Mouse (Mus musculus) adrenal gland, adult 2 months (tissue): Measurements from ENCODE around the gene Aebp1. TPM values are rescaled to one million over a fixed set of nuclear protein-coding genes. Genes with fewer than 3 reads are reported as not detected.
A peak's percentile ranks its signal among the peaks of the same experiment; 100 is the strongest.
"Not testable (repeated sequence)": the region's sequence is repeated elsewhere in the genome, so short reads cannot be mapped to it uniquely, and the experiment has no call there.

Experiments used
- DNase-seq: peaks from one replicate; pipeline ENCODE4 v3.0.0; 2021
- polyA plus RNA-seq: library from polyadenylated mRNA; depleted of rRNA; stranded (reverse); fragments of >200 nt; gene quantifications from 2 replicates; pipeline ENCODE4 v1.2.3, GENCODE M21; 2012
- total RNA-seq, 2 experiments: library from RNA; stranded (reverse); gene quantifications; 2 replicates each; pipeline ENCODE4 v1.2.3; 2021

The Aebp1 gene
- total and polyA plus RNA-seq, 3 experiments: 390 to 692 (median 452) TPM

DNA sequence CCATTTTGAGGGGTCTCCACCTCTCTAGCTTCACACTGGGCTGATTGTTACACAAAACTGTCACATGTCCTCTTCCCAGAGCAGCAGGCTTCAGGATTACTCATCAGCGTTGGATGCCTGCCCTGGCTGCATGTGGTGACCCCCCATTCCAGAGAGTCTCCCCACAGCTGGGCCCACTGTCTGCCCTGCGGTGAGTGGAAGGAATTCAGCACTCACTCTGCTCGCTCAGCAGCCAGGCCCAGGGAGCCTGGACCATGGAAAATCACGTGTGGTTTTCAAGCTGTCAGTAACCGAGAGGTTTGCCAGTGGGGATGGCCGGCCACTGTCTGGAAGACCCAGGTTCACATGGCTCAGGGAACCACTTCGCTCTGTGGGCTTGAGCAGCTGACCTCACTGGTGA, 5.8 kb upstream of the Aebp1 start:
- DNase-seq: peak; percentile 68

DNA sequence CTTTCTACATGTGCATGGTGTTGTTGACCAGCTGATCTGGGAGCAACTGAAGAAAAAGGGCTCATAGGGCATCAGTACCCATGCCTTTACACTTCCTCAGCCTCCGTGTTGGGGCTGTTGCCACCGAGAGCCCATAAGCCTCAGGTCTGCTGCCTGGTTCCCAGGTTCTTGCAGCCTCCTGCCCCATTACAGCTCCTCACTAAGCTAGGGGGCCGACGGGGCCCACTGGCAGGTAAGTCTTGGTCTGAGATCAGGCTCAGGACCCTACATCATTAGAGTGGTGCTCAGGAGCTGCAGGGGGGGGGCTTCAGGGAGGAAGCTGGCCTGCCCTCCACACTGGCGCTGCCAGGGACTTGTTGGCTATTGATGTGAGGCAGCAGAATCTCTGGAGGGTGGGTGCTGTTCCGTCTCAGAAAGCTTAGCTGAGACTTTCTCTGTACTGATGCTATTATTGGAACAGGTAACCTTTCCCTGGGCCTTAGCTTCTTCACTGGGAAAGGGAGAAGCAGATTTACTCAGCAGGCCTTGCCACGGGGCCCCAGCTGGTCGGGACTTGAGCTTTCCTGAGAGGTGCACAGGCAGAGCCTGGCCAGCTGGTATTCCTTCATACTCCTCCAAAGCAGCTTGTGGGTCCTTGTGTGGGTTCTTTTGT, 5.1 kb upstream of the Aebp1 start:
- no peak for DNase-seq

DNA sequence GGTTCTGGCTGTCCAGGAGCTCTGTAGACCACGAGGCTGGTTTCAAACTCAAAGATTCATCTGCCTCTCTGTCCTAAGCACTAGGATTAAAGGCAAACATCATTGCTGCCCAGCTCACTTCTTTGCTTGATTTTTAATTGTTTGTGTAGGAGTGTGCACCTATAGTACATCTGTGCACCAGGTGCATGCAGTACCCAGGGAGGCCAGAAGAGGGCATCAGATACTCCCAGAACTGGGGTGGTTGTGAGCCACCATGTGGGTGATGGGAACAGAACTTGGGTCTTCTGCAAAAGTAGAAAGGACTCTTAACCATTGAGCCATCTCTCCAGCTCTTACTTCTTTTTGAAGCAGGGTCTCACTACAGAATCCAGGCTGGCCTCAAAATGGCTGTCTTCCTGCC, 3.0 kb upstream of the Aebp1 start:
- DNase-seq: no peak

DNA sequence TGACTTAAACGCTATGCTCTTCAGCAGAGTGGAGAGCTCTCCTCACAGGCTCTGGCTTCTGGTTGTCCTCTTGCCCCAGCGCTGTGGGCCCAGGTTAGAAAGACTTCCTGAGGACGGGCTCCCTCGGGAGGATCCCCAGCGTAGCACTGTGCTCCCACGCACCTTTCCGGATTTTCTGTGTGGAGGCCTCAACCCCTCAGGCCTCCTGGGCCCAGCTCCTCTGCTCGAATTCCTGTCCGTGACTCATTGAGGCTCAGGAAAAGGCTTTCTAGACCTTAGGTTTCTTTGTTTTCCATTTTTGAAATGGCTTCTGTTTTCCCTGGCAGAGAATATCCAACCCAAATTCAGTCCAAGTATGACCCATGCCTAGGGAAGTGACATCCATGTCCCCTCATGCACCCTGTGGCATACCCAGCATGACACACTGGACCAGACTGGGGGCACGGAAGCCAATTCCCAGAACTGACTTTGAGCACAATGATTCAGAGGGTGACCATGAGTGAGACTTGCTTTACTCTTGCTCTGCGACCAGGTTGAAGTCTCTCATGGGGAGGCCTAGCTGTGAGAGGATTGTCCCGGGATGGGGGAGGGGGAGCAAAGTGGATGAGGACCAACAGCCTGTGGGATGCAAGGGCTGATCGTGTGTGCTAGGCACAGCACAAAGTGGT, 1.7 kb upstream of the Aebp1 start:
- DNase-seq: peak; percentile 52

DNA sequence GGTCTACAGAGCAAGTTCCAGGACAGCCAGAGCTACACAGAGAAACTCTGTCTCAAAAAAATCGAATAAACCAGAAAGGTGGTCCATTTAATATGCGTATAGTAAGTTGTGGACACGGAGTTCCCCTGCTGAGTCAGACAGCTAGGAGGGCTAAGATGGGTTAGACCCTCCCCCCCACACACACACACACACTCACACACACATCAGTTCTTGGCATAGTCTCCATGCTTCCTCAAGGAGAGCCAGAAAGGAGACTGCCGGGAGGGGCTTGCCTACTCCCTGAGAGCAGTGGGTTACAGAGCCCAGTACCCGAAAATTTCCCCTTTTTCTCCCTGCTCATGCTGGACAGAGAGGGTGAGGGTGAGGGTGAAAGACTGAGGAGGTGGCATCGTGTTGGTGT, 1.1 kb upstream of the Aebp1 start:
- no peak for DNase-seq

DNA sequence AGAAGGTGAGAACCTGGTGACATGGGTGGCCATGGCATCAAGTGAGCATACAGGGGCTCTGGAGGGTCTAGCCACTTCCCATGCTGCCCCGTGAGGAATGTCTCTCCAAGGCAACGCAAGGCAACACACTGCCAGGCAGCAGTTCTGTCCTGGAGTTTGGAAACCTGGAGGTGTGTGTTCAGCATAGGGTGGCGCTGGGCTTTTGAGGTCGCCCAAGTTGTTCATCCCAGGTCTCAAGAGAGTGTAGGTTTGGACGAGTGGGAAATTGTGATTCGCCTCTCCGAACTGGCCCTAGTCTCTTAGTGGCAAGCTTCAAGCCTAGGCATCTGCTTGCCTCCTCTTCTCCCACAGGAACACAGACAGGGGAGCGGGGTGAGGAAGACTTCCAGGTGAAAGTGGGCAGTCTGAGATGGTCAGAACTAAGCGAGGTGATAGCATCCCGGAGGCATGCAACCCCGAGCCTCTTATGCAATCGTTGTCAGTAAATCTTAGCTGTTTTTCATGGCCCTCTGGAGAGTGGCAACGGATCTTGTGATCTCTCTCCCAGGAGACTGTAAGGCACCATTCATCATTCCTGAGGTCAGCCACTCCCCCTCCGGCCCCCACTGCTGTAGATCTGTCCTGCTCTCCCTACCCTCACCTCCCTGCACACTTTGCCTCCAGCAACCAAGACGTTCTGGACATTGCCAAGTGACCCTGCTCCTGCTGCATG, 803 bp downstream of the Aebp1 start:
- peak; percentile 92 for DNase-seq

DNA sequence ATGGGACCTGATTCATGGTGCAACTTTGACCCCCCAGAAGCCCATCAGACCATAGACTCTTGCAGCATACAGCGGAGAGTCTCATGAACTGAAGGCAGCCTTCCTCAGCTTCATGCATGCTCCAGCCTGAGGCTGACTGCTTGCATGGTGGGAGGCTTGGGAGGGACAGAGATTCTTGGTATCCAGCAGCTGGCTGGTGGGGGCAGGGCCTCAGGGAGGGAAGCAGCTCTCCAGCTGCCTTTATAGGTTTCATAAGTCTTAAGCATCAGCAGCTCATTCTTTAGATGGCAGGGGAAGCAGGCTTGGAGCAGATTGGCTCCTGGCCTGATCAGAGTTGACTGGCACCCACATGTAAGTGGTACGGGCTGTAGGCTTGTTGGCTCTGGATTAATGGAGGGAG, 5.4 kb downstream of the Aebp1 start:
- no peak for DNase-seq

DNA sequence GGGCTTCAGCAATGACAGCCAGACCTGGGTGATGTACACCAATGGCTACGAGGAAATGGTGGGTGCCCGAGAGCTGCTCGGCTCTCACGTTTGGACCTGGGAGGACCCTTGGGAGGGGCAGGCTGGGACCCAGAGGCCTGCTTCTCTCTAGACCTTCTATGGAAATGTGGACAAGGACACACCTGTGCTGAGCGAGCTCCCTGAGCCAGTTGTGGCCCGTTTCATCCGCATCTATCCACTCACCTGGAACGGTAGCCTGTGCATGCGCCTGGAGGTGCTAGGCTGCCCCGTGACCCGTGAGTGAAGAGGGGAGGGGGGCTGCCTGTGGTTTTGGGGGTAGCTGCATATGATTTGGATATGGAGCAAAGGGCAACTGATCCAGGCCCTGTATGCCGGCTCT, 6.6 kb downstream of the Aebp1 start:
- DNase-seq: no peak

DNA sequence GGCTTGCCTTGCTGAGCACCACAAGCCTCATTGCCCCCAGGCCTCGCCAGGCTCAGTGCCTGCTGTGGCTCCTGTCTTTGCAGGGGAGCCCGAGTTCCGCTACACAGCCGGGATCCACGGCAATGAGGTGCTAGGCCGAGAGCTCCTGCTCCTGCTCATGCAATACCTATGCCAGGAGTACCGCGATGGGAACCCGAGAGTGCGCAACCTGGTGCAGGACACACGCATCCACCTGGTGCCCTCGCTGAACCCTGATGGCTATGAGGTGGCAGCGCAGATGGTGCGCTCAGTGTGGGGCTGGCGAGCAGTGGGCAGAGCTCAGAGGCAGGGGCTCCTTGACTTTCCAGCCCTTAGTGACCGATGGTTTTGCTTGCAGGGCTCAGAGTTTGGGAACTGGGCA, 7.6 kb downstream of the Aebp1 start:
- no peak for DNase-seq

DNA sequence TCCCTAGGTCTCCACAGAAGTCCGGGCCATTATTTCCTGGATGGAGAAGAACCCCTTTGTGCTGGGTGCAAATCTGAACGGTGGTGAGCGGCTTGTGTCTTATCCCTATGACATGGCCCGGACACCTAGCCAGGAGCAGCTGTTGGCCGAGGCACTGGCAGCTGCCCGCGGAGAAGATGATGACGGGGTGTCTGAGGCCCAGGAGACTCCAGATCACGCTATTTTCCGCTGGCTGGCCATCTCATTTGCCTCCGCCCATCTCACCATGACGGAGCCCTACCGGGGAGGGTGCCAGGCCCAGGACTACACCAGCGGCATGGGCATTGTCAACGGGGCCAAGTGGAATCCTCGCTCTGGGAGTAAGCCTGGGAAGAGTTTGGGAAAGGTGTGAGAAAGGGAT, 8.3 kb downstream of the Aebp1 start:
- DNase-seq: no peak

DNA sequence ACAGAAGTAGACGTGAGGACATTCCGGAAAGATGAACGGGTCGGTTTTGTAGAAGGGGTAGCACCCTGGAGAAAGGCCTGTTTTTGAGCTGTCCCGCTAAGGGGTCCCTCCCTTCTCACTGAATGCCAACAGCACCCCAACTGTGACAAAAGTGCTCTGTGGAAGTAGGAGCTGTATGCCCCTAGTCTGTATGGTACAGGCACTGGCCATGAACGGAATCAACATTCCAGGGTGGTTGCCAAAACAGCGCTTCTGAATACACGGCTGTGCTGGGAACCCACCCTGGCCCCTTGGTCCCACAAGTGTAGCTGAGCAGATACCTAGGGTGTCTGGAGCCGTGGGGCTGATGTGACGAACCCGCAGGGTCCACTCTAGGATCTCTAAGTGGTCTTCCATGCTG, 11.0 kb downstream of the Aebp1 start:
- DNase-seq: no peak

DNA sequence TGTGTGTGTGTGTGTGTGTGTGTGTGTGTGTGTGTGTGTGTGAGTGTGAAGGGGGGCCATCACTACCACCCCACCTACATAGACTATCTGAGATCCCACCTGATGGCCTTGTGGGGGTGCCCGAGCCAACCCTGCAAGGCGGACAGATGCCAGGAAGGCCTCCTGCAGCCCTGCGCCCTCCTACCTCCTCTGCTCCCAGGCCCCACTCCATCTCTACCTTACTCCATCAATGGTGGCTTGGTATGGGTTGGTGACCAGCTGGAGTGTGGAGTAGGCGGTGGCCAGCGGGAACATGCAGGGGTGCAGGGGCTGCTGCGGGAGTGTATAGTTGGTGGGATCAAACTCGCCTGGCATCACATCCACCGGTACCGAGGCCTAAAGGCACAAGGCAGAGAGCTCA, 11.4 kb downstream of the Aebp1 start:
- DNase-seq: no peak

DNA sequence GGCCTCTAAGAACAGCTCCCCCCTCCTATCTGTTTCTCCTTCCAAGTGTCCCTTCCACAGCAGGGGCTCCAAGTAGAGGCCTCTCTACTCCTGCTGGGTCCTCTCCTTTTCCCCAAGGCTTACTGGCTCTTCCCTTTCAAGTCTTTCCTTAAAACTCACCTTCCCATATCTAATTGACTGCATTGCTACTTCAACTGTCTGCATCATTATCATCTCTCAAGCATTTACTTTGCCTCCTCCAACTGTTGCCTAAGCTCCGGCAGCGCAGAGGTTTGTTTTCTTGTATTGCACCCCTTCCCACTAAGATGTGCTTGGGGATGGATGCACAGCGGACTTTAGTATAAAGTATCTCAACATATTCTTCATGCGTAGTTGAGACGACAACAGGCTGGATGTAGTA, 15.7 kb downstream of the Aebp1 start:
- no peak for DNase-seq

DNA sequence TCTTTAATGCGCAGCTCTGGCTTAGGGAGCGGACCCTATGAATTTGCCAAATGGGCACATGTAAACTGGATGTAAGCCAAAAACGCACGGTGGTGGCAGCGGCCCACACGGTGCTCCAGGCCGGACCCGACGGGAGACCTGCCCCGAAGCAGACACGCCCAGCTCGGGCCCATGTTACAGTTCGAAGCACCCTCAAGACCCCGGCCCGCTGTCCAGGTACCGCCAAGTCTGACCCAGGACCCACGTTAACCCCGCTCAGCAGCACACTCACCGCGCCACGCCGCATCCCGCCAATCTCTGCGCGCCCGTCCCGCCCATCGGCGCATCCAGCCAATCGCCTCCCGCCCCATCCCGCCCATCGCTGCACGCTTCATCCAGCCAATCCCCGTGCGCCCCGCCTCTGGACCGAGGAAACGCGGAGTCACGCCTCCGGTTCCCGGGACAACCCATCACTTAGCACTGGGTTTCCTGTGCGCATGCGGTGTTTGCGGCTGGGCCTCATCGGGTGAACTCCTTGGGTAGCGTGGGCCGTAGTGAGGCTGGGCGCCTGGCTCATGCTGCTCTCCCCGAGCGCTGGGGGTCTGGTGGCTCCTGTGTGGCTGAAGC, 16.3 kb downstream of the Aebp1 start, which contains the start of gene Pold2:
Gene Pold2, minus strand, starts transcription at position 372 of the 606 bp plus-strand sequence.
- peak; percentile 99 for DNase-seq

DNA sequence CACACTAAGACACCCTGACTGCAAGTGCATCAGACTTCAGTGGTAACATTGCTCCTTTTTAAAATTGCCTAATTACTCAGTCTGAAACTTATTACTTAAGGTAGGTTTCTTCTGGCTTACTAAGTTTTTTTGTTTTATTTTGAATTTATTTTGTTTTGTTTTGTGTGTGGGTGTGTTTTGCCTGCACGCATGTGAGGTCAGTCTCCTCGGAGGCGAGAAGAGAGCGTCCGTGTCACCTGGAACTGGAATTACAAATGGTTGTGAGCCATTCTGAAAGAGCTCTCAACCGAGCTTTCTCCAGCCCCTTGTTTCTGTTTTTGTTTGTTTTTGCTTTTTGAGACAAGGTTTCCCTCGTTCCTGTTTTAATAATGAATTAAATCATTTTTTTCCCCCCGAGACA, 16.9 kb downstream of the Aebp1 start:
- no peak for DNase-seq

DNA sequence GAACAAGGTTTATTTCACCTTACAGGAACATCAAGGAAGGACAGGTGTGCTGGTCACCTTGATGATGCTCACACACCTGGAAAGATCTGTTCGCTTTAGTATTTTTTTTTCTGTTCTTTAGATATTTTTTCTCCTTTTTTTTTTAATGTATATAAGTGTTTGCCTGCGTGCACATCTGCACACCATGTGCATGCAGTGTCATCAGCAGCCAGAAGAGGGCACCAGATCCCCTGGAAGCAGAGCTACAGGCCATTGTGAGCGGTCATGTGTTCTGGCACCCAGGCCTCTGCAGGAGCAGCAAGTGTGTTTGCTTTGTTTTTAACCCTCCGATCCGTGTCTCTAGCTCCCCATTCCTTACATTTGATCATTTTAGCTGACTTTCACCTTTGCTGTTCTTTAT, 18.2 kb downstream of the Aebp1 start:
- no peak for DNase-seq

DNA sequence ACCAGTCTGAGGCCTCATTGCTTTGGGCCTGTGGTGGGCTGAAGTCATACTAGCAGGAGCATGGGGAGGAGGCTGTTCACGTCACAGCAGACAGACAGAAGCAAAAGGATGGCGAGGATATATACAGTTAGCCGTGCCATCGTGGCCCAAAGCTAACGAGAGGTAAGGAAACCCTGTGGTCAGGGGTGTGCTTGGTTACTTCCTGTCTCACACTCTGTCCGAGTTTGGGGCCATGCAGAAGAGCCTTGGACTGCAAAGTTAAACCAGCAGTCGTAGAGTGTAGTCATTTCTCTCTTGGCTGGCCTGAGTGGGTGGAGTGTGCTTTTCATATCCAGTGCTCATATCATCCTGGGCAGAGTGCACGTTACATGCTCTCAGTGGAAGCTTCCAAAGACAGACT, 20.8 kb downstream of the Aebp1 start:
- no peak for DNase-seq

DNA sequence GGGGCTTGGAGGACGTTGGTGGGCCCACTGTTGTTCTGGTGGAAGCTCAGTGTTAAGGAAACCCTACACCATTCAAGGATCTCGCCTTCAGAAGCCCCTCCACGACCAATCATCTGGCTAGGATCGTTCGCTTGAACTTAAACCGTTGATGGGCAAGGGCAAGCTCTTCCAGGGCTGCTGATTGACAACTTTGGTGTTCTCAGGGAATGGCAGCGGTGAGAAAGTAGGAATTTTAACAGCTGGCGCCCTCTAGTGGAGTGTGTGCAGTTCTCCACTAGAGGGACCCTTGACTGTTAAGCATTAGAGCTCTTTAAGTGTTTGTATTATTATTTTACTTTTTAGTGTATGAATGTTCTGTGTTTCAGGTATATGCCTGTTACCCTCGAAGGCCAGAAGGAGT, 24.4 kb downstream of the Aebp1 start:
- DNase-seq: peak; percentile 42

DNA sequence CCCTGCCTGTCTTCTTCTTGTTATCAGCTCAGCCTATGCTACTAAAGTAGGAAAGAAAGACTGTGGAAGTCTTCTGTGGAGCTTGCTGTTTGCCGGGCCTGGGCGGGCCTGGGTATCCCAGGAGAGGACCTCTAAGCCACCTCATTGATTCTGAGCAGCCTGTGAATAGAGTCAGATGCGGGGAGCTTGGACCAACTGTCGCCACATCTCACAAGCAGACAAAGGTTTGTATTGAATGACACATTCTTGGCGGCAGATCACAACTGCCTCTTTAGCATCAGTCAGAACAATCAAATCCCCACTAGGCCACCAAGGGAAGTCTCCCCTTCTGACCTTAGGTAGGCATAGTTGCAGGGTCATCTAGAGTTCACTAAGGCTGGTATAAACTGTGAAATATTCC, 25.5 kb downstream of the Aebp1 start:
- DNase-seq: no peak

DNA sequence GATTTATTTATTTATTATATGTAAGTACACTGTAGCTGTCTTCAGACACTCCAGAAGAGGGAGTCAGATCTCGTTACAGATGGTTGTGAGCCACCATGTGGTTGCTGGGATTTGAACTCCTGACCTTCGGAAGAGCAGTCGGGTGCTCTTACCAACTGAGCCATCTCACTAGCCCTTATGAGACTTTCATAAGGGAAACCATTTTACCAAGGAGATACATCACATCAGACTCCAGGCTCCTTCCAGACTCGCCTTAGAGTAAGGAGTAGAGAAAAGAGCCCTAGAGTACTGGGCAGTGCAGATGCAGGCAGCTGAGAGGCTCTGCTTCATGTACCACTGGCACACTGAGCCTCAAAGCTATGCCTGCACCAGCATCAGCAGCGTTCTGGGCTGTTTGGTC, 26.8 kb downstream of the Aebp1 start:
- not testable (repeated sequence) for DNase-seq

DNA sequence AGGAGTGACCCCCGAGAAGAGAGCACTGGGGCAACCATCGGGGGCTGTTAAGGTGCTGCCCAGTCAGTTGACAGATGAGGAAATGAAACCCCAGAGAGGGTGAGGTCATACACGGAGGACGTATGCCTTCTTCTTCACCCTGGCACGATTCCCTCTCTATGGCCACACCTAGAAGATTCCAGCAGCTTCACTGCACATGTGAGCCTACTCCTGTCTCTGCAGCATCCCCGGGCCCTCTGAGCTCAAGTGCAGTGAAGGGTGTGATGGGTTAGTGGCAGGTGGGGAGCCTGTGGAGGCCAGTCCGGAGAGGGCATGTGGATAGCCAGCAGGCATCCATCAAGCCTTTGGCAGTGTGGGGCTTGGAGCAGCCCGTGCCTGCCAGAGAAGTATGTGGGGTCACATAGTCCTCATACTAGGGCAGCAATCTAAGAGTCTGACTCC, 30.4 kb downstream of the Aebp1 start:
- DNase-seq: no peak

DNA sequence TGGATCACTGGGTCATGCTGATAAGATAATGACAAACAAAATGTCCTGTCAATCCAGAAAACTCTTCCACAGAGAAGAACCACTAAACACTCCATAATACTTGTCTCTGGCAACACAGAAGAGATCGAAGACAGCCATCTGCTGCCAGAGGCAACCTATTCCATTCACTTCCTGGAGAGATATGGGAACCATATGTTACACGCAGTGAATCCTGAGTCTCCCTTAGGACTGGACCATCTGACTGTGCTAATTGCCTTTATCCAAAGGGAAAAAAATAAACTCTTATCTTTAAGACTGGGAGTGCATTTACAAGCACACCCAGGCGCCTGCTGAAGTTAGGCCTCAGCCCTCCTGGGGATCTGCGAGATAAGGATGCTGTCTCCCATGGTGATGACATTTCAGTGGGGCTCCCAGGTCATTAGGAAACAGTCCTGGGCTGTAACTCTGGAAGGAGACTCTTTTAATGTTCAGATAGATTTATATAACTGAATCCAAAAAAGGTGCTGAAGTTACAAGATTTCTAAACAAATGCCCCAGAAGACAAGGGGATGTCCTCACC, 31.1 kb downstream of the Aebp1 start:
- no peak for DNase-seq

DNA sequence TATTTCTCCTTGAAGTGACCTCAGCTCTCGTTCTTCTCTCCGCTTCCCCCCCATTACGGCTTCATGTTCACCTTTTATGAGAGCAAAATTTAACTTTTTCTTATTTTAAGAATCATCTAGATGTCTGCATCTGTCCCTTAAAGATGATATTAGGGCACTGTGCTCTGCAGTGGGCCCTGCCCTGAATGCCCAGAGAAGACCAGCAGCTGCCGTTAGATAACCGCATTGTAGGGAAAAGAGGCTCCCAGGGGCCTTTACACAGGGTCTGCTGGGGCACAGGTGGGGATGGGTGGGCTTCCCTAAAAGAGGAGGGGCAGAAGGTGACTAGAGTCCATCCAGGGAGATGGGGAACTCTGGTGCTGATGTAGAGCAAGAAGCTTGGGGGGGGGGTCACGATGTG, 32.1 kb downstream of the Aebp1 start:
- no peak for DNase-seq
